Mouse (Mus musculus): Measurements from ENCODE around the gene Klhl35.

DNA sequence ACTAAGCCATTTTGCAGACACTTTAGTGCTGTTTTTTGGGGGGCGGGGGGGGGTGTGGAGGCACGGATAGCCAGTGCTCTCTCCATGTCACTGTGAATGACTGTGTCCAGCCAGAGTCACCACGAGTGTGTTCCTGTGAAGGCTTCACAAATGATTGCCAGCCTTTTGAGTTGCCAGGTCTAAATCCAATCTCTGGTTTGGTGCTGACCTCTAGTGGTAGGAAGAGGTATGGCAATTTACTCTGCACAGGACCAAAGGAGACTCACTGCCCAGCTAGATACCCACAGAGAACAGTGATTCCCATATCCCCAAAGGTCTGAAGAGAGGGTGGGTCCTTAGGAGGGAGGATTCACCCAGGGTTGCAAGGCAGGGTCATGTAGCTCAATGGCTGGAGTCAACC is 15.1 kb upstream of the Klhl35 start:
- TF ChIP-seq POLR2A (IDR thresholded peaks at IDR 0.05; ENCODE audit: borderline replicate concordance, control insufficient read depth, low read depth, low read length) (no peak), CTCF (IDR thresholded peaks at IDR 0.05; ENCODE audit: control insufficient read depth, insufficient read depth, low read length) (peak; percentile 58)

Measured in bone marrow, adult 2 months (tissue).